24 mouse cellular contexts compared by ENCODE assay signal in genomic region chr19:44460441-44460840, GRCm38 (mm10). TPM values are rescaled to one million over a fixed set of nuclear protein-coding genes. Genes with fewer than 3 reads are reported as not detected.
"Had no signal": no experiment of that assay in that cellular context is flagged by ENCODE, and none has a peak within 500 bp of the region (broad histone marks: within the 10 kb centered on the region; RNA-seq: fewer than 3 reads in every experiment).

No protein-coding gene starts in this region.

- DNase-seq: lung, adult 2 months; lung, postnatal 14 days; lung, postnatal 36 days; midbrain, embryonic 14.5 days; right cerebral cortex, adult 18-20 months; right cerebral cortex, postnatal 25 days; right cerebral cortex, postnatal 4 days; spleen, adult 18-20 months; thymus, adult 18-20 months; thymus, postnatal 14 days; thymus, postnatal 36 days had no signal

- H3K4me3 ChIP-seq: lung, embryonic 15.5 days; midbrain, embryonic 10.5 days; midbrain, embryonic 12.5 days; myocyte; neural tube, embryonic 13.5 days; neural tube, embryonic 15.5 days had no signal

- ATAC-seq: lung, postnatal 0 days; midbrain, embryonic 16.5 days had no signal

- H3K27ac ChIP-seq: lung, embryonic 15.5 days; macrophage; midbrain, embryonic 10.5 days; midbrain, embryonic 12.5 days; neural tube, embryonic 13.5 days; neural tube, embryonic 15.5 days had no signal

RNA-seq across cellular contexts. Expression of gene Wnt8b, which starts 32.8 kb away (rescaled TPM):
- total RNA-seq: megakaryocyte progenitor cell, adult 5-6 weeks; megakaryocyte-erythroid progenitor cell, adult 5-6 weeks had no signal
- polyA plus RNA-seq: lung, adult 2 months; lung, embryonic 15.5 days; lung, postnatal 0 days; macrophage; myocyte; small intestine, adult 2 months; stomach, embryonic 16.5 days had no signal
